Mouse (Mus musculus): ENCODE results near the gene Ubqln4. TPM values are rescaled to one million over a fixed set of nuclear protein-coding genes. Genes with fewer than 3 reads are reported as not detected.

Gene Ubqln4
- polyA plus RNA-seq, 1 experiment from 2014 or later, result 143 TPM

GRCm38 (mm10) chr3:88615902-88616391 lies 62.4 kb downstream of the Ubqln4 start:
- ChIA-PET CTCF (interaction anchor here (1.6 to 4.6 kb wide), 6 partner anchors 8 to 36 kb away, joined by 4 to 27 read pairs (median 12); no protein-coding TSS in a partner anchor), POLR2A (interaction anchor here (0.6 to 4.1 kb wide), 6 partner anchors 16 to 44 kb away, joined by 3 to 34 read pairs (median 7); no protein-coding TSS in a partner anchor)
- no peak for DNase-seq (ENCODE audit: low read depth, low spot score)
- ATAC-seq, result no peak
- TF ChIP-seq CTCF (IDR thresholded peaks at IDR 0.05), result no peak
- in situ Hi-C loops (cut with MboI; ENCODE audit: low pct_unique_long_range_greater_than_20kb), result no loop called here
- H3K27me3 ChIP-seq, result no peaks in the 10 kb centered on the region

DNA sequence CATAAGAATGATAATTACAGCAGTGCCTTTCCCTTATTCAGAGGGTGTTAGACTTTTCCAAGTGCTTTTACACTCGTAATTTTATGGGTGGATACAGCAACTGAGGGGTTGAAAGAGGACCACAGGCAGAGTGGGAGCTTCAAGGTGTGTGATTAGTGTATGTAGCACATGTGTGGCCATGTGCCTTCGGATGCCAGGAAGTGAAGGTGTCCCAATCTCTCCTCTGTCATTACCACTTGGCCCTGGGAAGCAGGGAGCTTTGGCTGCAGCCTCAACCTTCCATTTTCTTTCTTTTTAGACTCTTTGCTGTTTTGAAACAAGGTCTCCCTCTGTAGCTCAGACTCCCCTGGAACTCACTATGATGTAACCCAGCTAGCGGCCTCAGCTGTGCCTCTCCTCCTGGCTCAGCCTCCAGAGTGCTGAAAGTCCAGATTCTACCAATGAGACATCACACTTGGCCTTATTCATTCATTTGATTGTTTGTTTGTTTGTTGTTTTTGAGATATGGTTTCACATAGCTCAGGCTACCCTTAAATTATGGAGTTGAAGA lies 63.5 kb downstream of the Ubqln4 start:
- ChIA-PET CTCF (interaction anchor here (1.6 to 4.6 kb wide), 6 partner anchors 9 to 35 kb away, joined by 4 to 27 read pairs (median 12); no protein-coding TSS in a partner anchor), POLR2A (interaction anchor here (0.9 to 4.1 kb wide), 5 partner anchors 15 to 25 kb away, joined by 3 to 34 read pairs (median 8); no protein-coding TSS in a partner anchor)
- ATAC-seq, result no peak
- no peak for DNase-seq (ENCODE audit: low read depth, low spot score)
- no peaks in the 10 kb centered on the region for H3K27me3 ChIP-seq
- TF ChIP-seq CTCF (IDR thresholded peaks at IDR 0.05), result no peak
- in situ Hi-C loops (cut with MboI; ENCODE audit: low pct_unique_long_range_greater_than_20kb), result no loop called here

GRCm38 (mm10) chr3:88618074-88618871 lies 64.7 kb downstream of the Ubqln4 start:
- ChIA-PET POLR2A (interaction anchor here (4.1 kb wide), 1 partner anchor 14 kb away, joined by 34 read pairs; no protein-coding TSS in a partner anchor), CTCF (interaction anchor here (1.3 to 6.9 kb wide), 3 partner anchors 12 to 24 kb away, joined by 4 to 48 read pairs (median 27); no protein-coding TSS in a partner anchor)
- ATAC-seq, result no peak
- in situ Hi-C loops (cut with MboI; ENCODE audit: low pct_unique_long_range_greater_than_20kb), result no loop called here
- TF ChIP-seq CTCF (IDR thresholded peaks at IDR 0.05), result no peak
- no peaks in the 10 kb centered on the region for H3K27me3 ChIP-seq
- DNase-seq (ENCODE audit: low read depth, low spot score), result no peak

Other genes starting within 250 kb of the Ubqln4 start
- 590 TPM for gene Glmp, start 228.7 kb upstream of the Ubqln4 start, polyA plus RNA-seq (2021)
- 3.1 TPM for gene Tmem79, start 217.6 kb upstream of the Ubqln4 start, polyA plus RNA-seq (2021)
- gene Smg5, start 217.5 kb upstream of the Ubqln4 start, polyA plus RNA-seq (2021), result 90.1 TPM
- 0.04 TPM for gene Paqr6, start 189.2 kb upstream of the Ubqln4 start, polyA plus RNA-seq (2021)
- gene Bglap3, start 181.0 kb upstream of the Ubqln4 start, polyA plus RNA-seq (2021), result 0.22 TPM
- gene Bglap2, start 175.1 kb upstream of the Ubqln4 start, polyA plus RNA-seq (2021), result not detected
- 0.22 TPM for gene Bglap, start 169.3 kb upstream of the Ubqln4 start, polyA plus RNA-seq (2021)
- 80.1 TPM for gene Pmf1, start 143.4 kb upstream of the Ubqln4 start, polyA plus RNA-seq (2021)
- 42.6 TPM for gene Slc25a44, start 128.6 kb upstream of the Ubqln4 start, polyA plus RNA-seq (2021)
- 6.6 TPM for gene Sema4a, start 92.6 kb upstream of the Ubqln4 start, polyA plus RNA-seq (2021)
- gene Lmna, start 43.8 kb upstream of the Ubqln4 start, polyA plus RNA-seq (2021), result 401 TPM
- 42.6 TPM for gene Mex3a, start 21.4 kb upstream of the Ubqln4 start, polyA plus RNA-seq (2021)
- gene Rab25, start 5.5 kb upstream of the Ubqln4 start, polyA plus RNA-seq (2021), result 0.41 TPM
- gene Lamtor2, start 684 bp upstream of the Ubqln4 start, polyA plus RNA-seq (2021), result 264 TPM
- 410 TPM for gene Ssr2, start 22.1 kb downstream of the Ubqln4 start, polyA plus RNA-seq (2021)
- 175 TPM for gene Arhgef2, start 52.2 kb downstream of the Ubqln4 start, polyA plus RNA-seq (2021)
- gene Rxfp4, start 99.4 kb downstream of the Ubqln4 start, polyA plus RNA-seq (2021), result not detected
- 112 TPM for gene Khdc4, start 132.0 kb downstream of the Ubqln4 start, polyA plus RNA-seq (2021)
- 82.7 TPM for gene Rit1, start 163.1 kb downstream of the Ubqln4 start, polyA plus RNA-seq (2021)
- gene Syt11, start 221.4 kb downstream of the Ubqln4 start, polyA plus RNA-seq (2021), result 61.9 TPM